Mouse (Mus musculus) heart, adult 2 months (tissue): ENCODE results near the gene Hipk2. TPM values are rescaled to one million over a fixed set of nuclear protein-coding genes. Genes with fewer than 3 reads are reported as not detected.

Experiments used
- DNase-seq, 2 experiments: peaks; one replicate each; pipeline ENCODE4 v3.0.0; 2021
- H3K27ac ChIP-seq: fragments of 200-600 bp; 2 replicates; pipeline ENCODE4 v1.8.1; 2022
- H3K27me3 ChIP-seq: fragments of 200-500 bp; 2 replicates; pipeline ENCODE4 v1.6.1; 2012; ENCODE audit warnings: mild to moderate bottlenecking, low read length, inconsistent platforms, mixed read lengths; ENCODE audit not compliant: control insufficient read depth, insufficient read depth
- H3K36me3 ChIP-seq: fragments of 200-500 bp; 2 replicates; pipeline ENCODE4 v1.6.1; 2012; ENCODE audit warnings: low read length, inconsistent platforms; ENCODE audit not compliant: control insufficient read depth, insufficient read depth
- H3K4me1 ChIP-seq: fragments of 200-500 bp; 2 replicates; pipeline ENCODE4 v1.6.1; 2011; ENCODE audit warnings: low read length; ENCODE audit not compliant: control insufficient read depth, insufficient read depth
- H3K4me3 ChIP-seq: fragments of 200-600 bp; 2 replicates; pipeline ENCODE4 v1.8.1; 2022
- H3K79me2 ChIP-seq: fragments of 200-500 bp; replicated peaks from 2 replicates; pipeline ENCODE4 v1.6.1; 2012; ENCODE audit warnings: mild to moderate bottlenecking, inconsistent platforms, low read length, moderate library complexity, mixed read lengths; ENCODE audit not compliant: control insufficient read depth, insufficient read depth
- H3K9ac ChIP-seq: fragments of 200-500 bp; 2 replicates; pipeline ENCODE4 v1.6.1; 2012; ENCODE audit warnings: low read depth, mild to moderate bottlenecking, control low read depth, inconsistent platforms, low read length, mixed read lengths
- CTCF ChIP-seq: fragments of 200-600 bp; IDR thresholded peaks from 2 replicates; pipeline ENCODE4 v1.8.1; 2022; ENCODE audit warnings: antibody characterized with exemption, mild to moderate bottlenecking, moderate library complexity
- EP300 ChIP-seq: fragments of 200-500 bp; IDR thresholded peaks from 2 replicates; pipeline ENCODE4 v1.6.1; 2011; ENCODE audit warnings: low read depth, low read length, control low read depth; ENCODE audit not compliant: insufficient read depth
- POLR2A ChIP-seq: fragments of 200-500 bp; IDR thresholded peaks from 2 replicates; pipeline ENCODE4 v1.6.1; 2011; ENCODE audit warnings: mild to moderate bottlenecking, low read depth, low read length, control low read depth; ENCODE audit not compliant: insufficient read depth
- WGBS: fragments of 180-500 bp; shearing (Covaris S2); methylation state at CpG from one replicate; pipeline ENCODE4 v1.1.7; 2018; 5-methylcytosine and 5-hydroxymethylcytosine counted together
- intact Hi-C: fragments of 180-260 bp; cut with DNase I; formaldehyde crosslinking; loops from one replicate; pipeline ENCODE4 v1.15.1; 2025
- polyA plus RNA-seq: library from polyadenylated mRNA; depleted of rRNA; stranded (reverse); fragments of >200 nt; gene quantifications from 2 replicates; pipeline ENCODE4 v1.2.3, GENCODE M21; 2012
- total RNA-seq, 2 experiments: library from RNA; stranded (reverse); gene quantifications; 2 replicates each; pipeline ENCODE4 v1.2.3; 2021

Hipk2 gene
- total and polyA plus RNA-seq, 3 experiments: 35.9 to 98.5 (median 91.0) TPM

GRCm38 (mm10) chr6:38875258-38876070 lies 501 bp downstream of the Hipk2 start, which contains the start of gene Tbxas1:
Gene Tbxas1 (plus strand): TSS chr6:38875404.
- Histone ChIP-seq H3K79me2 (no peaks in the 10 kb centered on the region), H3K27ac (peak within 1 kb of the TSS; percentile 90), H3K4me3 (peak within 1 kb of the TSS; percentile 76), H3K4me1 (no peaks in the 10 kb centered on the region; the same call in 1 of the 2 replicates), H3K27me3 (no peaks in the 10 kb centered on the region; the same call in 1 of the 2 replicates), H3K9ac (peak within 1 kb of the TSS; percentile 99), H3K36me3 (no peaks in the 10 kb centered on the region)
- 4% methylated on average over 76 of the region's 77 CpGs for WGBS
- TF ChIP-seq POLR2A (no peak), CTCF (no peak), EP300 (no peak)
- intact Hi-C loops: loop anchor here (1.0 to 10.0 kb wide), 4 partner anchors 36 to 341 kb away; partner anchors contain the start of gene Fmc1
- DNase-seq: peak; percentile 21 to 71

DNA sequence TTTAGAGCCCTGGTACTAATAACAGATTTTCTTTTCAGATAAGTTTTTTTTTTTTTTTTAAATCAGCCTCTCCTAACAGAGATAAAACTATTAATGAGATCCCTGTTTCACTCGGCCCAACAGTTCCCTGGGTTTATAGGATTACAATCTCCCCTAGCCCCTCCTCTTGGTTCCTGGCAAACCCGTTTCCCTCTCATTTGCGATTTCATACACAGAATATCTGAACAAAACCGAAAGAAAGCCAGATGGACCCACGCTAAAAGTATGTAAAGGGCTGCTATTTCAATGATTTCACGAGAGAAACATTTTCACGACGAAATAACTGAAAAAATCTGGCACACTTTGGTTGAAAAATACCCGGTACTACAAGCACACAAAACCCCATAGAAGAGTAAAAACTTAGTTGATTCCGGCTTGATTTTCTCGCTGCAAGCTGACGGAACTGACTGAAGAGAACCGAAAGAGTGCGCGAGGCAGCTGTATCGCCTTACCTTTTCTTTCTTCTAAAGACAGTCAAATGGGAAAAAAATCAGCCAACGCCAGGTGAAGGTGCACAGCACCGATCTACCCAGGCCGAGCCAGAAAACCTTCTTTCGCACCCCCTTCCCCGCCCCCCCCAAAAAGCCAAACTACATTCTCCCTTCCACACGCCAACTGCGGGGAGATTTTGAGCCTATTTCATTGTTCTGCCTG lies 1.3 kb downstream of the Hipk2 start:
- intact Hi-C loops: loop anchor here (1.0 to 10.0 kb wide), 4 partner anchors 37 to 340 kb away; partner anchors contain the start of gene Fmc1
- Histone ChIP-seq H3K27me3 (no peaks in the 10 kb centered on the region; the same call in 1 of the 2 replicates), H3K27ac (peak overlapping the region; percentile 83), H3K36me3 (no peaks in the 10 kb centered on the region), H3K4me3 (peak overlapping the region; percentile 76), H3K9ac (peak overlapping the region; percentile 99), H3K4me1 (no peaks in the 10 kb centered on the region; the same call in 1 of the 2 replicates), H3K79me2 (no peaks in the 10 kb centered on the region)
- TF ChIP-seq EP300 (no peak), CTCF (no peak), POLR2A (no peak)
- under 1% methylated on average over 23 of the region's 23 CpGs for WGBS
- DNase-seq: peak; percentile 36 to 37

DNA sequence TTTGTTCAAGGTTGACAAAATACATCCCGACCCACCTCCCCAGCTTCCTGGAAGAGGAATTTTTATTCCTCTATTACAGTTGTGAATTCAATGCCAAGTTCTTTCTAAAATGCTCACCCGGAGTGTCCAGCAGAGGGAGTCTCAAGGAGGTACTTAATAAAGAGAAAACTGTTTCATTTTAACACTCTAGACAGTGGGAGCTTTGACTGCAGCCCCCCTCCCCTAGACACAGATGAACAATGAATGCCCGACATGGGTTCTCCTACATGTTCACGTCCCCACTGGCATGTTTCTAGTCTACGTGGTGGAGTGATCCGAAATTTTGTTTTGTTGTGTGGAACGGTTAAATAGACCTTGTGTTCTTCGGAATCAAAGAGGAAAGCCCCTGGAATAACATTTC lies 1.9 kb downstream of the Hipk2 start:
- Histone ChIP-seq H3K4me1 (no peaks in the 10 kb centered on the region; the same call in 1 of the 2 replicates), H3K27ac (peak overlapping the region; percentile 83), H3K79me2 (no peaks in the 10 kb centered on the region), H3K27me3 (no peaks in the 10 kb centered on the region; the same call in 1 of the 2 replicates), H3K9ac (peak overlapping the region; percentile 76), H3K36me3 (no peaks in the 10 kb centered on the region), H3K4me3 (peak overlapping the region; percentile 76)
- intact Hi-C loops: loop anchor here (2.0 to 10.0 kb wide), 2 partner anchors 193 to 339 kb away; partner anchors contain the start of gene Fmc1
- TF ChIP-seq EP300: no peak
- TF ChIP-seq POLR2A: no peak
- TF ChIP-seq CTCF: peak; percentile 86
- peak; percentile 53 to 54 for DNase-seq
- WGBS: 6% methylated on average over 8 of the region's 8 CpGs

- intact Hi-C loops: loop anchor here (10.0 kb wide), 1 partner anchor 339 kb away; the partner anchor contains the start of gene Fmc1
- Histone ChIP-seq H3K27ac (no peak overlapping the region), H3K4me1 (no peaks in the 10 kb centered on the region; the same call in 1 of the 2 replicates), H3K27me3 (no peaks in the 10 kb centered on the region), H3K79me2 (no peaks in the 10 kb centered on the region), H3K4me3 (no peak overlapping the region), H3K9ac (no peak overlapping the region), H3K36me3 (no peaks in the 10 kb centered on the region)
- WGBS: 74% methylated on average over 1 of the region's 1 CpGs
- TF ChIP-seq POLR2A (no peak), EP300 (no peak)
- no peak for DNase-seq
Observed at GRCm38 (mm10) chr6:38873316-38873715, 2.6 kb downstream of the Hipk2 start.

- Histone ChIP-seq H3K79me2 (no peaks in the 10 kb centered on the region; the same call in 1 of the 2 replicates), H3K4me3 (no peak overlapping the region), H3K27ac (no peak overlapping the region), H3K4me1 (no peaks in the 10 kb centered on the region; the same call in 1 of the 2 replicates), H3K9ac (no peak overlapping the region), H3K36me3 (no peaks in the 10 kb centered on the region), H3K27me3 (no peaks in the 10 kb centered on the region)
- peak in 1 of 2 experiments; percentile 50 for DNase-seq
- intact Hi-C loops: loop anchor here (10.0 kb wide), 1 partner anchor 336 kb away; the partner anchor contains the start of gene Fmc1
- TF ChIP-seq POLR2A (no peak), CTCF (no peak), EP300 (no peak)
- WGBS: 62% methylated on average over 7 of the region's 7 CpGs
Observed at GRCm38 (mm10) chr6:38871051-38871450, 4.9 kb downstream of the Hipk2 start.
